Mouse (Mus musculus): ENCODE results near the gene Vstm2b. TPM values are rescaled to one million over a fixed set of nuclear protein-coding genes. Genes with fewer than 3 reads are reported as not detected.

The Vstm2b gene
- polyA plus RNA-seq, 1 experiment from 2014 or later = 21.4 TPM

DNA sequence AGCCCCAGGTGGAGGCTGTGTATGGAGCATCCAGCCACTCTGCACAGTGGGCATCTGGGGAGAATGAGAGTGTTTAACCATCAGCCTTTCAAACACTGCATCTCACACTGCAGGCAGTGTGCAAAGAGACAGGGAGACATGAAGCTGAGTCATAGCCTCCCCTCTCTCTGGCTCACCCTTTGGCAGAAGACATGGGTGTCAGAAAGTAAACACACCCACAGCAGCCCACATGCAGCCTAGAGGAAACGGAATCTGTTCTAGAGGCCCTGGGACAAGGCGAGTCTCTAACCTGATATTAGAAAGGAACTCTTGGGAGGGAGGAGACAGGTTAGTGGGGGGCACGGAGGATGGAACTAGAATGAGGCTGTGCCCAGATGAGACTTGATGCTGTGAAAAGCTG is 18.6 kb downstream of the Vstm2b start:
- H3K27me3 ChIP-seq = no peaks in the 10 kb centered on the region
- H3K27ac ChIP-seq = no peak overlapping the region
- H3K9me3 ChIP-seq = no peaks in the 10 kb centered on the region
- H3K4me3 ChIP-seq = no peak overlapping the region
- 87% methylated on average over 3 of the region's 3 CpGs for WGBS
- H3K4me2 ChIP-seq = no peak overlapping the region
- H3K9ac ChIP-seq = no peak overlapping the region
- peaks cover 11% of the 10 kb centered on the region; the same call in 1 of the 2 replicates for H3K4me1 ChIP-seq (replicated peaks)
- peaks cover 26% of the 10 kb centered on the region for H3K36me3 ChIP-seq
- ATAC-seq (ENCODE audit: low FRiP score) = no peak

DNA sequence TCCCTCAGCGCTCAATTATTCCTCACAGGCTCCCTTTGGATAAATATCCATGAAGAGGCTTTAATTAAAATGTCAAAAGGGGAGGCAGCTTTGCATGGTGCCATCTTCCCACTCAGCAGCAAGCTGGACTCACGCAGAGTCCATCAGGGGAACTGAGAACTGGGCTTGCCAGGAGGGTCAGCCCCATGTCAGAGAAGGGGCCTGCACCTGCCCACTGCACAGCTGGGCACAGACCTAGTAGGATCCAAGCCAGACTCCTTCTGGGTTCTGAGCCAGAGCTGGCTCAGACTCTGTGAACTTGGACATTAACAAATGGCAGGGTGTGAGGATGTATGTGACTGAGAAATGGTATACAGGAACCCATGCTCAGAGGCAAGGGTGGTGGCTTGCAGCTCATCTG is 22.0 kb downstream of the Vstm2b start:
- Histone ChIP-seq H3K9me3 (no peaks in the 10 kb centered on the region), H3K4me1 (replicated peaks) (peaks cover 11% of the 10 kb centered on the region; the same call in 1 of the 2 replicates), H3K27me3 (no peaks in the 10 kb centered on the region), H3K4me3 (no peak overlapping the region), H3K36me3 (peaks cover 21% of the 10 kb centered on the region), H3K4me2 (no peak overlapping the region), H3K9ac (no peak overlapping the region), H3K27ac (no peak overlapping the region)
- 66% methylated on average over 2 of the region's 2 CpGs for WGBS
- peak; percentile 48; the same call in 1 of the 2 replicates for ATAC-seq (ENCODE audit: low FRiP score)

DNA sequence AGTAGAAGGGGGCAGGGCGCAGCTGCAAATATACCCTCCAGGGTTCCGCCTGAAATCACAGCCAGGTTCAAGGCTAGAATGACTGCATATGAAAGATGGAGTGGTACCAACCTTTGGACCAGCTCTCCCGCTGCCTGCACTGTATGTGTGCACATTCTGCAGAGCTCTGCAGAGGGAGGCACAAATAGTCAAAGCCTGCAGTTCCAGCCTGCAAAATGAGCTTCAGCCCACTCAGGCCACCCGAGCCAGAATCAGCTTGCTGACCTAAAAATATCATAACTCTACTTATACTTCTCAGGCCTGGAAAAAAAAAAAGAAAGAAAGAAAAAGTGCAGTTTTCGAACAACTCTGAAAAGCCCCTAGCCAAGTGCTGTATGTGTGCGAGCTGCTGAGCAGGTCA is 23.2 kb downstream of the Vstm2b start:
- Histone ChIP-seq H3K27me3 (no peaks in the 10 kb centered on the region), H3K36me3 (peaks cover 13% of the 10 kb centered on the region), H3K27ac (no peak overlapping the region), H3K4me3 (no peak overlapping the region), H3K4me1 (replicated peaks) (peaks cover 11% of the 10 kb centered on the region; the same call in 1 of the 2 replicates), H3K9ac (no peak overlapping the region), H3K4me2 (no peak overlapping the region), H3K9me3 (no peaks in the 10 kb centered on the region)
- ATAC-seq (ENCODE audit: low FRiP score) = no peak
- 84% methylated on average over 6 of the region's 6 CpGs for WGBS

DNA sequence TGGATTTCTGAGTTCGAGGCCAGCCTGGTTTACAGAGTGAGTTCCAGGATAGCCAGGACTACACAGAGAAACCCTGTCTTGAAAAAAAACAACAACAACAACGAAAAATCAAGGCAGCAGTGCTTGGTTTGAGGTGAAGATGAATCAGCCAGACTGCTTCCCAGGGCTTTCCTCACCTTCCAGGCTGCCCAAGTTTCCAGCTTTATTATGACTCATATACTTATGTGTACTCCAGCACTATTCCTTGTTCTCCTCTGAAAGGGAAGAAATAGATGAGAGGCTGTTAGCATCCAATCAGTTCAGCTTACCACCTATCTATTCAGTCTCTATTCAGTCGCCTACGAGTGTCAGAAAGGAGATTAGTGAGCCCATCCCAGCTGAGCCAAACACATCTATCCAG is 24.7 kb downstream of the Vstm2b start:
- H3K4me3 ChIP-seq = no peak overlapping the region
- H3K4me2 ChIP-seq = no peak overlapping the region
- no peak overlapping the region for H3K9ac ChIP-seq
- peaks cover 8% of the 10 kb centered on the region for H3K36me3 ChIP-seq
- no peak overlapping the region for H3K27ac ChIP-seq
- H3K9me3 ChIP-seq = no peaks in the 10 kb centered on the region
- H3K27me3 ChIP-seq = no peaks in the 10 kb centered on the region
- no peak for ATAC-seq (ENCODE audit: low FRiP score)
- 87% methylated on average over 4 of the region's 4 CpGs for WGBS
- peaks cover 11% of the 10 kb centered on the region; the same call in 1 of the 2 replicates for H3K4me1 ChIP-seq (replicated peaks)

DNA sequence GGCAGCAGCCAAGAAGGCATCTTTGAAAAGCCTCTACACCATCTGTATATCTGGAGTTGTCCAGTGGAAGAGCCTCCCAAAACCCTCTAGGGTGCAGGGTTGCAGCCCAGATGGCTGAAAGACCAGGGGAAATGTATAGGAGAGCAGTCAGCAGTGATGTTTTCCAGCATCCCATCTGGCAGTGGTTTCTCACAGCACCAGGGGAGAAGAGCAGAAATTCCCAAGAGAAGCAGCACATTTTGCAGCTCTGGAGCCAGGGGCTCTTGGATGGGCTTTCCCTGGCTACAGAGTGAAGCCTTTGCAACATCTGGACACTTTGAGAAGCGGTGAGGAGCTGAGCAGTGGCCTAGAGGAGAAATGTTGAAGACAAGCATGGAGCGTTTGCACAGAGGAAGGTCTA is 30.3 kb downstream of the Vstm2b start:
- 87% methylated on average over 2 of the region's 2 CpGs for WGBS
- no peaks in the 10 kb centered on the region for H3K9me3 ChIP-seq
- H3K4me1 ChIP-seq (replicated peaks) = no peaks in the 10 kb centered on the region
- H3K27ac ChIP-seq = no peak overlapping the region
- H3K4me3 ChIP-seq = no peak overlapping the region
- H3K36me3 ChIP-seq = peaks cover 18% of the 10 kb centered on the region
- no peak for ATAC-seq (ENCODE audit: low FRiP score)
- no peak overlapping the region for H3K9ac ChIP-seq
- no peaks in the 10 kb centered on the region for H3K27me3 ChIP-seq
- no peak overlapping the region for H3K4me2 ChIP-seq

DNA sequence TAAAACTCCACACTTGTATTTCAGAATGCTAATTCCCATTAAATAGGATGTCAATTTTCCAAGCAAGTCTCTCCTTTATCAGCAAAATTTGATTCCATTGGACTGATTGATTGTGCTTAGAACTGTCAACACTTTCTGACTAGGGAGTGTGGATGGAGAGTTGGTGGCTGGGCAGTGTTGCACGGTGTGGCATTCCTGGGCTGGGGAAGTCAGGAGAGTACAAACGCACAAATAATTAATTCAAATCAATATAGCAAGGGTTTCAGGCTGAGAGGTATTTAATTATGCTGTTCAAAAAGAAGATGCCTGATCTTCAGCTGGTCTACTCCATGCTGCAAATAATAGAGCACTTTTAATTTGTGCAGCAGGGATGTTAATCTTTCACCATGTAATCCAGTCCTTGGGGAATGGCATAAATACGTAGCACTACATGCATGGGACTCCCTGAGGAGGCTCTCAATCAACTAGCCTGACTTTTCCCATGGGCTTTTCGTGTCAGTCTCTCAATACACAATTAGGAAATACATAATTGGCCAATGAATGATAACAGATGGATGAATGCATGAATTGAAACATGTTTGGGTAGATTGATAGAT is 38.6 kb downstream of the Vstm2b start:
- ATAC-seq (ENCODE audit: low FRiP score) = peak; percentile 52
- Histone ChIP-seq H3K9me3 (no peaks in the 10 kb centered on the region), H3K27ac (no peak overlapping the region), H3K9ac (no peak overlapping the region), H3K36me3 (peaks cover 7% of the 10 kb centered on the region), H3K4me2 (no peak overlapping the region), H3K27me3 (no peaks in the 10 kb centered on the region), H3K4me3 (no peak overlapping the region), H3K4me1 (replicated peaks) (no peaks in the 10 kb centered on the region; the same call in 1 of the 2 replicates)
- WGBS = 45% methylated on average over 4 of the region's 4 CpGs

DNA sequence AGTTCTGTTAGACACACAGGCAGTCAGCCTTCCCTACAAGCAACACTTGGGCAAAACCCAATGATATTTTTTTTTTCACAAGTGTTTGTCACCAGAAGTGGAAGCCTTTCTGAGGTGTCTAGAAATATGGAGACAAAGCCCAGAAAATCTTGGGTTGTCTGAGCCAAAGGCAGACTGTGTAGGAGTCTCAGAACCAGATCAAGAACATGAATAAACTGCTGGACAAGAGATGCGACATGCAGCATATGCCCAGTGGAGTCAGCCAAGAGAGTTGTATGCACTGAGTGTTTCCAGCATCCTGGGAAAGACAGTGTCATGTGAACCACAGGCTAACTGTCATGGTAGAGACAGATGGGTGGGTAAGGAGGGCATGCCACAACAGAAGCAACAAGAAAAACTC is 41.2 kb downstream of the Vstm2b start:
- no peaks in the 10 kb centered on the region for H3K9me3 ChIP-seq

DNA sequence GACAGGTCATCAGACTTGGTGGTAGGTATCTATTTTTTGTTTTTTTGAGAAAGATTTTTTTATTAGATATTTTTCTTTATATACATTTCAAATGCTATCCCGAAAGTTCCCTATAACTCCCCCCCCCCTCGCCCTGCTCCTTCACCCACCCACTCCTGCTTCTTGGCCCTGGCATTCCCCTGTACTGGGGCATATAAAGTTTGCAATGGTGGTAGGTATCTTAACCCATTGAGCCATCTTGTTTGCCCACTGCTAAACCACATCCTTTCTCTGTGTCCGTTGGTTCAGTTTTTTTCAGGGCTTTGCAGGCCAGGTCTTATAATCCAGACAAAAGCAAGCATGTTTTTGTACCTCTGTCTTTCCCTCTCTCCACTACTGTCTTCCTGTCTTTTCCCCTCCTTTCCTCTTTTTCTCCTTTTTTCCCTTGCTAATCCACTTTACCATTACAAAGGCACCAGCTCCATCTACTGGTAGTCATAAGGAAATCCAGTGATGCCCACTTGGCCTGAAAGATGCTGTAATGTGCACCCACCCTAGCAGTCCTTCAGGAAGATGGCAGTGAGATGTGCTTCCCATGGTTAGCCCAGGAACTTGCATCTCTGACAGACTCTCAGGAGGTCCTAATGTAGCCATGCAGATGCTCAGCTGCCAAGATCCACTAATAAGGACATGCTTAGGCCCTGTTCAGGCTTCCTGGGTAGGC is 44.3 kb downstream of the Vstm2b start:
- Histone ChIP-seq H3K27ac (no peak overlapping the region), H3K36me3 (no peaks in the 10 kb centered on the region), H3K9ac (no peak overlapping the region), H3K4me3 (no peak overlapping the region), H3K9me3 (no peaks in the 10 kb centered on the region), H3K4me1 (replicated peaks) (no peaks in the 10 kb centered on the region), H3K27me3 (no peaks in the 10 kb centered on the region), H3K4me2 (no peak overlapping the region)
- peak; percentile 73 for ATAC-seq (ENCODE audit: low FRiP score)
- 74% methylated on average over 3 of the region's 3 CpGs for WGBS

More for the DNA sequence above, 41.2 kb downstream of the Vstm2b start:
- Histone ChIP-seq H3K4me3 (no peak overlapping the region), H3K36me3 (no peaks in the 10 kb centered on the region), H3K4me1 (replicated peaks) (no peaks in the 10 kb centered on the region; the same call in 1 of the 2 replicates), H3K27me3 (no peaks in the 10 kb centered on the region), H3K27ac (no peak overlapping the region), H3K4me2 (no peak overlapping the region), H3K9ac (no peak overlapping the region)
- ATAC-seq (ENCODE audit: low FRiP score) = no peak
- 86% methylated on average over 1 of the region's 1 CpGs for WGBS

Other genes with a start within 250 kb of the Vstm2b start
- not detected in 2 replicates for gene 4930433I11Rik, start 89.2 kb downstream of the Vstm2b start, polyA plus RNA-seq (2015; fragmentation: Nextera tagmentation; extraction: Ambion mirVana)
- not detected in 2 replicates for gene Gm4884, start 134.4 kb downstream of the Vstm2b start, polyA plus RNA-seq (2015; fragmentation: Nextera tagmentation; extraction: Ambion mirVana)